8 mouse cellular contexts compared by ENCODE assay signal in the genomic region with DNA sequence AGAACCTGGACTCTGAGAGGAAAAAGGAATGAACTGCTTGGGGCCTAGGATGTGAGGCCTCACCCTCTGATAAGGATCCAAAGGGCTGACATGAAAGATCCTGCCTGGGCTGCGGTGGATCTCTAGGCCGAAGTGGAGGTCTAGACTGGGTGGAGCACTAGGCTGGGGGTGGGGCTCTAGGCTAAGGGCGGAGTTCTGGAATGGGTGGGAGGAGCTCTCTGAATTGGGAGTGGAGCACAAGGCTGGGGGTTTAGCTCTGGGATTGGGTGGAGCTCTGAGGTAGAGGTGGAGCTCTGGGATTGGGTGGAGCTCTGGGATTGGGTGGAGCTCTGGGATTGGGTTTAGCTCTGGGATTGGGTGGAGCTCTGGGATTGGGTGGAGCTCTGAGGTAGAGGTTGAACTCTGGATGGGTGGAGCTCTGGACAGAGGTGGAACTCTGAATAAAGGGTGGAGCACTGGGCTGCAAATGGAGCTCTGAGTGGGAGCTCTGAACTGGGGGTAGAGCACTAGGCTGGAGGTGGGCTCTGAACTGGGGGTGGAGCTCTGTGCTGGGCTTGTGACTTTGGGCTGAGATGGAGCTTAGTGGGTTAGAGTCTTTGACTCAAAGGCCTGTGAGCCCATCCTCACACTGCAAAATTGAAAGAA.
A peak's percentile ranks its signal among the peaks of the same experiment; 100 is the strongest.
DNase-seq lines count a peak whose midpoint lies in the region; ATAC-seq lines count a peak whose summit lies in the region.

No protein-coding gene starts in this region.

- ATAC-seq in cerebellum, adult (ENCODE audit: insufficient number of reproducible peaks, low FRiP score, low TSS enrichment), result peak; percentile 57
- ATAC-seq in heart, embryonic 14.5 days (ENCODE audit: insufficient number of reproducible peaks, insufficient read depth, low FRiP score, low read depth), result 0 out of 2 replicates have a peak, but pooled peaks have one; percentile 60
- ATAC-seq in limb, embryonic 13.5 days (ENCODE audit: low FRiP score, low read depth), result peak; percentile 29
- peak; percentile 74 for ATAC-seq in stomach, embryonic 15.5 days (ENCODE audit: insufficient read depth, low FRiP score, low read depth)

- H3K27me3 ChIP-seq in heart, embryonic 14.5 days (ENCODE audit: control insufficient read depth, insufficient read depth, low read length), result no peaks in the 10 kb centered on the region
- peaks cover 18% of the 10 kb centered on the region; the same call in 1 of the 2 replicates for H3K27me3 ChIP-seq in limb, embryonic 13.5 days
- no peaks in the 10 kb centered on the region for H3K27me3 ChIP-seq in stomach, embryonic 15.5 days (replicated peaks)

- H3K9me3 ChIP-seq in heart, embryonic 14.5 days (ENCODE audit: control insufficient read depth, low read length), result no peaks in the 10 kb centered on the region
- H3K9me3 ChIP-seq in limb, embryonic 13.5 days, result no peaks in the 10 kb centered on the region
- H3K9me3 ChIP-seq in stomach, embryonic 15.5 days, result no peaks in the 10 kb centered on the region

- H3K4me1 ChIP-seq in heart, embryonic 14.5 days (ENCODE audit: control insufficient read depth in 2 of 2, insufficient read depth in 2 of 2, low read length in 2 of 2), result peaks cover 2 to 4% of the 10 kb centered on the region in 2 experiments; a peak in 2 of 4 replicates
- peaks cover 20% of the 10 kb centered on the region for H3K4me1 ChIP-seq in limb, embryonic 13.5 days
- H3K4me1 ChIP-seq in stomach, embryonic 15.5 days, result peaks cover 3% of the 10 kb centered on the region; the same call in 1 of the 2 replicates

- H3K36me3 ChIP-seq in heart, embryonic 14.5 days (ENCODE audit: control insufficient read depth, insufficient read depth, low read length), result no peaks in the 10 kb centered on the region
- H3K36me3 ChIP-seq in limb, embryonic 13.5 days, result no peaks in the 10 kb centered on the region
- no peaks in the 10 kb centered on the region for H3K36me3 ChIP-seq in stomach, embryonic 15.5 days

- H3K4me2 ChIP-seq in heart, embryonic 14.5 days (ENCODE audit: low read length), result no peak overlapping the region
- no peak overlapping the region for H3K4me2 ChIP-seq in limb, embryonic 13.5 days (replicated peaks)
- no peak overlapping the region for H3K4me2 ChIP-seq in stomach, embryonic 15.5 days

- H3K4me3 ChIP-seq in heart, embryonic 14.5 days (ENCODE audit: control insufficient read depth in 1 of 2, insufficient read depth in 1 of 2, low read depth in 1 of 2, low read length in 2 of 2), result no peak overlapping the region
- H3K4me3 ChIP-seq in limb, embryonic 13.5 days, result no peak overlapping the region
- H3K4me3 ChIP-seq in stomach, embryonic 15.5 days (replicated peaks), result no peak overlapping the region

- no peak overlapping the region for H3K9ac ChIP-seq in heart, embryonic 14.5 days (ENCODE audit: low read length)
- no peak overlapping the region for H3K9ac ChIP-seq in limb, embryonic 13.5 days
- no peak overlapping the region for H3K9ac ChIP-seq in stomach, embryonic 15.5 days

- H3K27ac ChIP-seq in heart, embryonic 14.5 days (replicated peaks in 1 of 2; ENCODE audit: control insufficient read depth in 1 of 2, insufficient read depth in 1 of 2, low read depth in 2 of 2, low read length in 2 of 2), result no peak overlapping the region
- H3K27ac ChIP-seq in limb, embryonic 13.5 days, result no peak overlapping the region
- H3K27ac ChIP-seq in stomach, embryonic 15.5 days, result no peak overlapping the region

- no peak for DNase-seq in cerebellum, postnatal 14 days
- DNase-seq in WW6 (ENCODE audit: low read depth, low spot score), result peak; percentile 80
- DNase-seq in cerebellum, postnatal 4 days (ENCODE audit: low spot score in 2 of 2), result no peak
- DNase-seq in layer of hippocampus, adult 8-10 months (ENCODE audit: low spot score in 2 of 2), result no peak

- WGBS in heart, embryonic 14.5 days, result 10% methylated on average over 3 of the region's 3 CpGs
- 25% methylated on average over 3 of the region's 3 CpGs for WGBS in limb, embryonic 13.5 days
- WGBS in stomach, embryonic 15.5 days, result 17% methylated on average over 3 of the region's 3 CpGs
